Mouse (Mus musculus) olfactory bulb, adult 2 months (tissue): ENCODE measurements at regions not wholly inside any gene's neighbourhood (a gene's known extent, or its start where the extent isn't known, plus 50 kb on each side); places are given as distances from the start of the nearest gene placed in this dataset.

Experiments used
- CTCF ChIP-seq: fragments of 200-500 bp; IDR thresholded peaks from 2 replicates; pipeline ENCODE4 v1.5.1; 2012; ENCODE audit warnings: low read depth, mild to moderate bottlenecking, low read length, moderate library complexity; ENCODE audit not compliant: insufficient read depth
- POLR2A ChIP-seq: fragments of 200-500 bp; IDR thresholded peaks from 2 replicates; pipeline ENCODE4 v1.6.1; 2012; ENCODE audit warnings: mild to moderate bottlenecking, low read depth, low read length, moderate library complexity; ENCODE audit not compliant: insufficient read depth

DNA sequence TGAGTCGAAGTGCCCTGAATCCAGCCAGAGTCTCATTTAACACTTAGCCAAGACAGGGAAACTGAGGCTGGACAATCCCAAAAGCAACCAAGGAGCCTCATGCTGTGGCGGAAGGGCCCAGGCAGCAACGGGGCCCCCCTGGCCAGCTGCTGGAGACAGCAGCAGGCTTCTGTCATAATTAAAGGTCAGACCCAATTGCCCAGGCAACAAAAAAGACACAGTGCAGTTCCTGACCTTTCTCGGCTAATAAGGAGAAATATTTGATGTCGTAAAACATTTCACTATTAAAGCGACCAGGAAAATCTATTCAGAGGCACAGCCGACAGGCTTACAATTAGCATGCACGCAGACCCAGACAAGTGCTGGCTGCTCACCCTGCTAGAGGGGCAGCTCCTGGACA, 318.8 kb upstream of the Rtl1 start:
- TF ChIP-seq CTCF = no peak
- no peak for TF ChIP-seq POLR2A
